Mouse (Mus musculus): ENCODE measurements around the gene Josd2. TPM values are rescaled to one million over a fixed set of nuclear protein-coding genes. Genes with fewer than 3 reads are reported as not detected.

Gene Josd2
- polyA plus RNA-seq, 1 experiment from 2014 or later, result 87.7 TPM

DNA sequence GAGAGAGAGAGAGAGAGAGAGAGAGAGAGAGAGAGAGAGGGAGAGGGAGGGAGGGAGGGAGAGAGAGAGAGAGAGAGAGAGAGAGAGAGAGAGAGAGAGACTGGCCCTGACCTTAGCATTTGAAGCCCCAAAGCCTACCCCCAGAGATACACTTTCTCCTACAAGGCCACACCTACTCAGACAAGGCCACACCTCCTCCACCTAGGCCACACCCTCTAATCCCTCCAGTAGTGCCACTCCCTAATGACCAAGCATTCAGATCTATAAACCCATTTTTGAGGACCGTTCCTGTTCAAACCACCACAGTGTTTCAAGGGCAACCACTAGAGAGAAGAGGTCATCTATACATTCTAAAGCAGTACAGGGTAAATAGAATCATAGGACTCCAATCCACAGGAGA, 11.5 kb upstream of the Josd2 start:
- Histone ChIP-seq H3K27me3 (peaks cover 48% of the 10 kb centered on the region), H3K4me2 (replicated peaks) (no peak overlapping the region), H3K27ac (no peak overlapping the region), H3K36me3 (0 out of 2 replicates have a peak, but pooled peaks cover 2% of the 10 kb centered on the region), H3K9ac (no peak overlapping the region), H3K9me3 (0 out of 2 replicates have a peak, but pooled peaks cover 8% of the 10 kb centered on the region), H3K4me3 (no peak overlapping the region), H3K4me1 (no peaks in the 10 kb centered on the region)
- no peak for ATAC-seq (ENCODE audit: low FRiP score, low read depth)
- 88% methylated on average over 1 of the region's 1 CpGs for WGBS

DNA sequence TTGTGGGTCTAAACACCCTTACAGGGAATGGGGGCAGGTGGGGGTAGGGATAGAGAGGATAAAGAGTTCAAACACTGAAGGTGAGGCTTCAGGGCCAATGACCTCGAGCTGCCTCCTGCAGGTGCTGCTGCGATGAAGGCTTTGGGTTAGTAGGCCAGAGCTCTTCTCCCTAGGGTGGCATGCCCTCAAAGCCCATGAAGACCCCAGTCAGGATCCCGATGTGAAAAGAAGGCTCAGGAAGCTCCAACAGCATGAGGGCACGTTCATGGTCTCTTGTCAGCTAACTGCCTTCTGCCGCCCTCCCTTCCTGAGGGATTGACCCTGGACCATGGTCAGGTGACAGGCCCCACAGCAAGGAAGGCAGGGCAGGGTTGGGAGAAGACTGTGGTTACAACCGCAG, 7.7 kb upstream of the Josd2 start:
- no peak overlapping the region for H3K9ac ChIP-seq
- H3K4me2 ChIP-seq (replicated peaks), result no peak overlapping the region
- H3K4me3 ChIP-seq, result no peak overlapping the region
- H3K27me3 ChIP-seq, result peaks cover 77% of the 10 kb centered on the region
- no peak overlapping the region for H3K27ac ChIP-seq
- 72% methylated on average over 6 of the region's 6 CpGs for WGBS
- H3K36me3 ChIP-seq, result peaks cover 8% of the 10 kb centered on the region; the same call in 1 of the 2 replicates
- no peak for ATAC-seq (ENCODE audit: low FRiP score, low read depth)
- peaks cover 9% of the 10 kb centered on the region for H3K4me1 ChIP-seq
- H3K9me3 ChIP-seq, result 0 out of 2 replicates have a peak, but pooled peaks cover 8% of the 10 kb centered on the region

DNA sequence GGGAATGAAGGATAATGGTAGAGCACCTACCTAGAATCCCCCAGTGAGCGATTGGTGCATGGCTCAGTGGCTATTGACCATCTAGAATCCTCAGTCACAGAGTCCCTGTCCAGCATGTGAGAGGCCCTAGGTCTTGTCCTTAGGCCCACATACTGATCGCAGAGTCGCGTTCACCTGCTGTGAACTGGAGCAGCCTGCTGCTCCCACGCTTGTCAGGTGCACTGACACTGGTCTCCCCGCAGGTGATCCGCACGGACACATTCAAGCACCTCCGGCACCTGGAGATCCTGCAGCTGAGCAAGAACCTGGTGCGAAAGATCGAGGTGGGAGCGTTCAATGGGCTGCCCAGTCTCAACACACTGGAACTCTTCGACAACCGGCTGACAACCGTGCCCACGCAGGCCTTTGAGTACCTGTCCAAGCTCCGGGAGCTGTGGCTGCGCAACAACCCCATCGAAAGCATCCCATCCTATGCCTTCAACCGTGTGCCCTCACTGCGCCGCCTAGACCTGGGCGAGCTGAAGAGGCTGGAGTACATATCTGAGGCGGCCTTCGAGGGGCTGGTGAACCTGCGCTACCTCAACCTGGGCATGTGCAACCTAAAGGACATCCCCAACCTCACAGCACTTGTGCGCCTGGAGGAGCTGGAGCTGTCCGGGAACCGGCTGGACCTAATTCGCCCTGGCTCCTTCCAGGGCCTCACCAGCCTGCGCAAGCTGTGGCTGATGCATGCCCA, 6.8 kb upstream of the Josd2 start:
- Histone ChIP-seq H3K9me3 (0 out of 2 replicates have a peak, but pooled peaks cover 8% of the 10 kb centered on the region), H3K4me2 (replicated peaks) (no peak overlapping the region), H3K4me3 (no peak overlapping the region), H3K9ac (no peak overlapping the region), H3K27me3 (peaks cover 86% of the 10 kb centered on the region), H3K27ac (no peak overlapping the region), H3K4me1 (peaks cover 9% of the 10 kb centered on the region), H3K36me3 (peaks cover 8% of the 10 kb centered on the region; the same call in 1 of the 2 replicates)
- WGBS, result 73% methylated on average over 31 of the region's 31 CpGs
- ATAC-seq (ENCODE audit: low FRiP score, low read depth), result no peak

DNA sequence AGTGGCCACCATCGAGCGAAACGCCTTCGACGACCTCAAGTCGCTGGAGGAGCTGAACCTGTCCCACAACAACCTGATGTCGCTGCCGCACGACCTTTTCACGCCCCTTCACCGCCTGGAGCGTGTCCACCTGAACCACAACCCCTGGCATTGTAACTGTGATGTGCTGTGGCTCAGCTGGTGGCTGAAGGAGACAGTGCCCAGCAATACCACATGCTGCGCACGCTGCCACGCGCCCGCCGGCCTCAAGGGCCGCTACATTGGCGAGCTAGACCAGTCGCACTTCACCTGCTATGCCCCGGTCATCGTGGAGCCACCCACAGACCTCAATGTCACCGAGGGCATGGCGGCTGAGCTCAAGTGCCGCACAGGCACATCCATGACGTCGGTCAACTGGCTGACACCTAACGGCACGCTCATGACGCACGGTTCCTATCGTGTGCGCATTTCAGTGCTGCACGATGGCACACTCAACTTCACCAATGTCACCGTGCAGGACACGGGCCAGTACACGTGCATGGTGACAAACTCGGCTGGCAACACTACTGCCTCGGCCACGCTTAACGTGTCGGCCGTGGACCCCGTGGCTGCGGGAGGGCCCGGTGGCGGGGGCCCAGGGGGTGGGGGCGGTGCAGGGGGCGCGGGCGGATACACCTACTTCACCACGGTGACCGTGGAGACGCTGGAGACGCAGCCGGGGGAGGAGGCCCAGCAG, 6.1 kb upstream of the Josd2 start:
- peaks cover 87% of the 10 kb centered on the region for H3K27me3 ChIP-seq

DNA sequence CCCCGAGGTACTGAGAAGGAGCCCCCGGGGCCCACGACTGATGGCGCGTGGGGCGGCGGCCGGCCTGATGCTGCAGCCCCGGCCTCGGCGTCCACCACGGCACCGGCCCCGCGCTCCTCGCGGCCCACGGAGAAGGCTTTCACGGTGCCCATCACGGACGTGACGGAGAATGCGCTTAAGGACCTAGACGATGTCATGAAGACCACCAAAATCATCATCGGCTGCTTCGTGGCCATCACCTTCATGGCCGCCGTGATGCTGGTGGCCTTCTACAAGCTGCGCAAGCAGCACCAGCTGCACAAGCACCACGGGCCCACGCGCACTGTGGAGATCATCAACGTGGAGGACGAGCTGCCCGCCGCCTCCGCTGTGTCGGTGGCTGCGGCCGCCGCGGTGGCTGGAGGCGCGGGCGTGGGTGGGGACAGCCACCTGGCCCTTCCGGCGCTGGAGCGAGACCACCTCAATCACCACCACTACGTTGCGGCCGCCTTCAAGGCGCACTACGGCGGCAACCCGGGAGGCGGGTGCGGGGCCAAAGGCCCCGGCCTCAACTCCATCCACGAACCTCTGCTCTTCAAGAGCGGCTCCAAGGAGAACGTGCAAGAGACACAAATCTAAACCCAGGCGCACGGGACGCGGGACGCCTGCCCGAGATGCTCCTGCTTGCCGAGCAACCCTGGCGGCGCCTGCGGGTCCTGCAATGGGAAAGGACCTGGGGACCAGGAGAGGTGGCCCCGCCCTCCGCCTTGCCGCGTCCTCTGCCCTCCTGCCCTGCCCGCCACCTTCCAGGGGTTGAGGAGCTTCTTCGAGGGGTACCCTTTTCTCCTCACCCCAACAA, 5.3 kb upstream of the Josd2 start:
- no peak overlapping the region for H3K27ac ChIP-seq
- 0 out of 2 replicates have a peak, but pooled peaks cover 8% of the 10 kb centered on the region for H3K9me3 ChIP-seq
- ATAC-seq (ENCODE audit: low FRiP score, low read depth), result no peak
- peak overlapping the region; percentile 39; the same call in 1 of the 2 replicates for H3K9ac ChIP-seq
- 12% methylated on average over 77 of the region's 77 CpGs for WGBS
- H3K4me2 ChIP-seq (replicated peaks), result peak overlapping the region; percentile 65
- peaks cover 13% of the 10 kb centered on the region for H3K4me1 ChIP-seq
- peak overlapping the region; percentile 38 for H3K4me3 ChIP-seq
- peaks cover 8% of the 10 kb centered on the region; the same call in 1 of the 2 replicates for H3K36me3 ChIP-seq
- H3K27me3 ChIP-seq, result peaks cover 84% of the 10 kb centered on the region

More for the DNA sequence above, 6.1 kb upstream of the Josd2 start:
- Histone ChIP-seq H3K36me3 (peaks cover 8% of the 10 kb centered on the region; the same call in 1 of the 2 replicates), H3K4me1 (peaks cover 9% of the 10 kb centered on the region), H3K4me2 (replicated peaks) (peak overlapping the region; percentile 65; the same call in 1 of the 2 replicates), H3K27ac (no peak overlapping the region), H3K9me3 (0 out of 2 replicates have a peak, but pooled peaks cover 8% of the 10 kb centered on the region), H3K4me3 (no peak overlapping the region), H3K9ac (no peak overlapping the region)
- 48% methylated on average over 57 of the region's 57 CpGs for WGBS
- no peak; the same call in 1 of the 2 replicates for ATAC-seq (ENCODE audit: low FRiP score, low read depth)

DNA sequence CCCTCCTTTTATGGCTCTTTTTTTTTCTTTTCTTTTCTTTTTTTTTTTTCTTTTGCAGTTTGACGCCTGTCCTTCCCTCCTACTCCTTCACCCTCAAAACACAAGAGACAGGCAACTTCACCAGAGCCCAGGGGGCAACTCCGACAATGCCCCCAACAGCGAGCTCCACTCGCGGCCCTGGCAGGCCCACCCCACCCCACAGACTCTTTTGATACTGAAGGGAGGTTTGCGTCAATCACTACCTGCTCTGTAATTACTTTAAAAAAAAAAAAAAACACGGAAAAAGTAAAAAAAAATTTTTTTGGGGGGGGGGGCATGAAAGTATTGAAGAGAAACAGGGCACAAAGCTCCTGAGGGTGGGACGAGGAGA, 4.7 kb upstream of the Josd2 start:
- 19% methylated on average over 7 of the region's 8 CpGs for WGBS
- Histone ChIP-seq H3K4me2 (replicated peaks) (peak overlapping the region; percentile 65), H3K36me3 (peaks cover 8% of the 10 kb centered on the region; the same call in 1 of the 2 replicates), H3K9ac (peak overlapping the region; percentile 39; the same call in 1 of the 2 replicates), H3K4me3 (peak overlapping the region; percentile 38), H3K27me3 (peaks cover 78% of the 10 kb centered on the region), H3K4me1 (peaks cover 14% of the 10 kb centered on the region), H3K27ac (no peak overlapping the region), H3K9me3 (0 out of 2 replicates have a peak, but pooled peaks cover 6% of the 10 kb centered on the region)
- ATAC-seq (ENCODE audit: low FRiP score, low read depth), result no peak

DNA sequence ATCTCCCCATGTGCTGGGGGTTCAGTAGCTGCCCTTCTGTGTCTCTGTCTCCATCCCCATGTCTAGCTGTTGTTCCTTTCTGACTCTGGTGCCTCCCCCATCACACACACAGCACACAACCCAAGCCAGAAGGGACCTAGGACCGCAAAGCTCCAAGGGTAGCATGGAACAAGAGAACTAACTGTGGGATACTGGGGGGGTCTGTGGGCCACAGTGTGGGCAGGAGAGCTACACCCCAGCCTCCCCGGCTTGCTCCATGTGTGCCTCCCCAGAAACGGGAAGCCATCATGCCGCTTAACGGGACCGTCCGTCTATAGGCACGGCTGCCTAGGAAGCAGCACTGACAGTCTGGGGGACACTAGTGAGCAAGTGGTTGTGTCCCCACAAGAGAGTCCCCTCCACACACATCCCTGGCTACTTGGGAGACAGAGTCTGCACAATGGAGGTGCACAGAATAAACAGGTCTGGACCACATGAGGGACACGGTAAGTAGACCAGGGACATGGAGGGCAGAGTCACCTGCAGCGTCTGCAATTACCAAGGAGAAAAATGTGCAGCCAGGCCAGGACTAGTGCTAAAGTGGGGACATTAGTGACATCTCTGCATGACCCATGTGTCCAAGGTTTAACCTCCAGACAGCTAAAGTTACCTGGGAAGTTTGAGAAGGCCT, 4.1 kb upstream of the Josd2 start:
- H3K27ac ChIP-seq, result no peak overlapping the region
- WGBS, result 84% methylated on average over 10 of the region's 10 CpGs
- no peak for ATAC-seq (ENCODE audit: low FRiP score, low read depth)
- peaks cover 8% of the 10 kb centered on the region; the same call in 1 of the 2 replicates for H3K36me3 ChIP-seq
- H3K4me2 ChIP-seq (replicated peaks), result no peak overlapping the region
- no peaks in the 10 kb centered on the region for H3K9me3 ChIP-seq
- peaks cover 17% of the 10 kb centered on the region for H3K4me1 ChIP-seq
- H3K4me3 ChIP-seq, result no peak overlapping the region
- peaks cover 73% of the 10 kb centered on the region for H3K27me3 ChIP-seq
- no peak overlapping the region for H3K9ac ChIP-seq

DNA sequence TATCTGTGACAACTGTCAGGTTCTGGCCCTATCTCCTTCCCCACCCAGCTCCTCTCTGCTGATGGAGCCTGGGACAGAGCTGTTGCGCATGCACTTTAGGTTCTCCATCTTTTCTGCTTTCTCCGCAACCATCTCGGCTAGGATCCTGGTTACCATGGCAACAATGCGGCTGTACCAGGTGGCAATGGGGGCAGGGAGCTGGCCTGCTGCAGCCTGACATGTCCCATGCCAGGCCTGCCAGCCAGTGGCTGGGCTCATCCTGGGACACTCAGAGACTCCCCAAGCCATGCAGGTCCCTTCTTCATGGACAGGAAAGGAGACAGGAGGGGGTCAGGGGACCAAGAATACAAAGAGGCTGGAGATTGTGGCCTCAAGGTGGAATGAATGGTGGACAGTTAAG, 3.3 kb upstream of the Josd2 start:
- no peak overlapping the region for H3K27ac ChIP-seq
- H3K9me3 ChIP-seq, result no peaks in the 10 kb centered on the region
- no peak overlapping the region for H3K4me3 ChIP-seq
- H3K27me3 ChIP-seq, result peaks cover 65% of the 10 kb centered on the region
- no peak for ATAC-seq (ENCODE audit: low FRiP score, low read depth)
- peaks cover 10% of the 10 kb centered on the region; the same call in 1 of the 2 replicates for H3K36me3 ChIP-seq
- peaks cover 24% of the 10 kb centered on the region for H3K4me1 ChIP-seq
- no peak overlapping the region for H3K9ac ChIP-seq
- WGBS, result 25% methylated on average over 4 of the region's 4 CpGs
- no peak overlapping the region for H3K4me2 ChIP-seq (replicated peaks)

DNA sequence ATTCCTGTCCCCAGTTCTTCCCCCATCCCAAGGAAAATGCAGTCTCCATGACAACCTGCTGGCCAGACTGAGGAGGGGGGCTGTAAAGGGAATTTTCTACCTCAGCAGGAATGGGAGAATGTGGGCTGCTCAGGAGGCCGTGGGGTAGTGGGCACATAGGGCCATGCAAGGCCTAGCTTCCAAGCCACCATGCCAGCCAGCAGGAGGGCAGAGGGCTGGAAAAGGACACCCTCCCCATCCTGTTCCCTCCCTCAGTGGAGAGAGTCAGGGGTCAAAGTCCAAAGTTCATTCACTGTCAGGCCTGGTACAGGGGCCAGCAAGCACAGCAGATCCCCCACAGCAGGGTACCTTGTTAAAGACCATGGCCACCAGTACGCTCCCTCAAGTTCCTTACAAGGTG, 2.7 kb upstream of the Josd2 start, which contains the start of gene Aspdh:
TSS of gene Aspdh (plus strand) at position 281 of the 400 bp plus-strand sequence.
- H3K9me3 ChIP-seq, result no peaks in the 10 kb centered on the region
- no peak within 1 kb of the TSS for H3K27ac ChIP-seq
- no peak for ATAC-seq (ENCODE audit: low FRiP score, low read depth)
- WGBS, result 44% methylated on average over 2 of the region's 2 CpGs
- peaks cover 59% of the 10 kb centered on the region for H3K27me3 ChIP-seq
- peaks cover 24% of the 10 kb centered on the region for H3K4me1 ChIP-seq
- H3K4me3 ChIP-seq, result no peak within 1 kb of the TSS
- H3K4me2 ChIP-seq (replicated peaks), result no peak within 1 kb of the TSS
- no peak within 1 kb of the TSS for H3K9ac ChIP-seq
- H3K36me3 ChIP-seq, result peaks cover 12% of the 10 kb centered on the region; the same call in 1 of the 2 replicates

DNA sequence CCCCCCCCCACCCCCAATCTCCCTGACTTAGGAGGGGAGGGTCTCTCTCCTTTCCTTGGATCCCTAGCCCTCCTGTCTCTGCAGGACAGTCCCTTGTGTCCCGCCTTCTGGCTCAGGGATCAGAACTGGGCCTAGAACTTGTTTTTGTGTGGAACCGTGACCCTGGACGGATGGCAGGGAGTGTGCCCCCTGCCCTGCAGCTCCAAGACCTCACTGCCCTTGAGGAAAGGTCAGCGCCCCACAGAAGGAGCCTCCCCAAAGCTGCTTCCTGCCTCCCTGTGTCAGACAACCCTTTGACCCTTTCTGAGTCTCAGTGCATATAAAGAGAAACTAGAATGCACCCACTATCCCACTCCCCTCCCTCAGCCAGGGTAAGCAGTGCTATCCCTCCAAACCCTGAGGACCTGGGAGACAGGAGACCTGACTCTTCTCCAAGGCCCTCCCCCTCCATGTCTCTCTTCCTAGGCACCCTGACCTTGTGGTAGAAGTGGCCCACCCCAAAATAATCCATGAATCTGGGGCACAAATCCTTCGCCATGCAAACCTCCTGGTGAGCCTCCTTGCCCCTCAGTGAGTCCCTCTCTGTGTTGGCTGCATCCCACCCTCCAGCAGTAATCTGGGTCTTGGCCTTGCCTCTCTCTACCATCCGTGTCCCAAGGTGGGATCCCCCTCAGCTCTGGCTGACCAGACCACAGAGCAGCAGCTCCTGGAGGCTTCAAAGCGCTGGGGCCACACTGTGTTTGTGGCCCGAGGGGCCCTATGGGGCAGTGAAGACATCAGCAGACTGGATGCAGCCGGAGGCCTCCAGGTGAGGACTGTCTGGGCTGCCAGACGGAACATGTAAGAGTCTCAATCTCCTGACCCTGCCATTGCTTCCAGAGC, 1.5 kb upstream of the Josd2 start:
- ATAC-seq (ENCODE audit: low FRiP score, low read depth), result no peak
- Histone ChIP-seq H3K4me2 (replicated peaks) (no peak overlapping the region), H3K36me3 (peaks cover 13% of the 10 kb centered on the region), H3K27me3 (peaks cover 48% of the 10 kb centered on the region), H3K4me3 (0 out of 2 replicates have a peak overlapping the region, but pooled peaks have one; percentile 70), H3K27ac (no peak overlapping the region), H3K9ac (no peak overlapping the region), H3K4me1 (peaks cover 24% of the 10 kb centered on the region), H3K9me3 (no peaks in the 10 kb centered on the region)
- 86% methylated on average over 10 of the region's 10 CpGs for WGBS
